Mouse (Mus musculus) liver, embryonic 16.5 days (tissue): ENCODE data around the gene 4930435E12Rik. TPM values are rescaled to one million over a fixed set of nuclear protein-coding genes. Genes with fewer than 3 reads are reported as not detected.

Experiments used
- ATAC-seq: fragments of 200-750 bp; cut with Nextera tagmentation; 2 replicates; pipeline ENCODE4 v1.8.0; 2017; ENCODE audit warnings: low read depth, mild to moderate bottlenecking, moderate number of reproducible peaks, moderate library complexity
- H3K27ac ChIP-seq: fragments of 300-500 bp; sonication (generic); 2 replicates; pipeline ENCODE4 v1.5.1; 2014; ENCODE audit warnings: mild to moderate bottlenecking, low read length
- H3K27me3 ChIP-seq: fragments of 300-500 bp; sonication (generic); 2 replicates; pipeline ENCODE4 v1.6.1; 2014; ENCODE audit warnings: low read depth, low read length, mixed read lengths; ENCODE audit not compliant: control insufficient read depth, insufficient read depth
- H3K36me3 ChIP-seq: fragments of 300-500 bp; sonication (generic); 2 replicates; pipeline ENCODE4 v1.6.1; 2014; ENCODE audit warnings: mild to moderate bottlenecking; ENCODE audit not compliant: control insufficient read depth, insufficient read depth
- H3K4me1 ChIP-seq: fragments of 300-500 bp; sonication (generic); 2 replicates; pipeline ENCODE4 v1.6.1; 2014; ENCODE audit warnings: low read depth, low read length, mixed read lengths; ENCODE audit not compliant: control insufficient read depth
- H3K4me2 ChIP-seq: fragments of 300-500 bp; sonication (generic); 2 replicates; pipeline ENCODE4 v1.6.1; 2014; ENCODE audit warnings: low read depth, low read length, mixed read lengths
- H3K4me3 ChIP-seq: fragments of 300-500 bp; sonication (generic); 2 replicates; pipeline ENCODE4 v1.5.1; 2014; ENCODE audit warnings: low read depth, mild to moderate bottlenecking, low read length
- H3K9ac ChIP-seq: fragments of 300-500 bp; sonication (generic); 2 replicates; pipeline ENCODE4 v1.6.1; 2014; ENCODE audit warnings: low read depth, low read length
- H3K9me3 ChIP-seq: fragments of 300-500 bp; sonication (generic); replicated peaks from 2 replicates; pipeline ENCODE4 v1.6.1; 2016; ENCODE audit warnings: low read length; ENCODE audit not compliant: control insufficient read depth
- WGBS: fragments of 180-500 bp; shearing (Covaris S2); extraction: QIAGEN DNeasy Blood & Tissue Kit; methylation state at CpG from one replicate; pipeline ENCODE4 v1.1.7; 2014; ENCODE audit not compliant: insufficient replicate concordance; 5-methylcytosine and 5-hydroxymethylcytosine counted together
- polyA plus RNA-seq: library from polyadenylated mRNA; unstranded; fragments of >200 nt; fragmentation: Nextera tagmentation; extraction: Ambion mirVana; gene quantifications from 2 replicates; pipeline ENCODE4 v1.2.1, GENCODE M21; 2015

The 4930435E12Rik gene
- polyA plus RNA-seq, 1 experiment from 2014 or later: not detected

- WGBS: 50% methylated on average over 6 of the region's 6 CpGs
- Histone ChIP-seq H3K4me3 (no peak overlapping the region), H3K9me3 (no peaks in the 10 kb centered on the region), H3K4me1 (no peaks in the 10 kb centered on the region), H3K27ac (no peak overlapping the region), H3K9ac (no peak overlapping the region), H3K27me3 (no peaks in the 10 kb centered on the region; the same call in 1 of the 2 replicates), H3K4me2 (no peak overlapping the region), H3K36me3 (no peaks in the 10 kb centered on the region)
- no peak for ATAC-seq
Measured at GRCm38 (mm10) chr16:38776342-38776741, 52.2 kb downstream of the 4930435E12Rik start.

- no peaks in the 10 kb centered on the region; the same call in 1 of the 2 replicates for H3K27me3 ChIP-seq
- WGBS: 50% methylated on average over 7 of the region's 7 CpGs
- H3K9ac ChIP-seq: no peak overlapping the region
- no peaks in the 10 kb centered on the region for H3K36me3 ChIP-seq
- no peaks in the 10 kb centered on the region for H3K9me3 ChIP-seq
- no peak for ATAC-seq
- H3K27ac ChIP-seq: no peak overlapping the region
- no peaks in the 10 kb centered on the region for H3K4me1 ChIP-seq
- no peak overlapping the region for H3K4me3 ChIP-seq
- no peak overlapping the region for H3K4me2 ChIP-seq
Measured at GRCm38 (mm10) chr16:38774964-38775746, 53.4 kb downstream of the 4930435E12Rik start.

GRCm38 (mm10) chr16:38772906-38773496 is 55.5 kb downstream of the 4930435E12Rik start:
- 17% methylated on average over 12 of the region's 12 CpGs for WGBS
- Histone ChIP-seq H3K9ac (no peak overlapping the region), H3K36me3 (no peaks in the 10 kb centered on the region), H3K27ac (no peak overlapping the region), H3K4me3 (no peak overlapping the region), H3K27me3 (no peaks in the 10 kb centered on the region; the same call in 1 of the 2 replicates), H3K4me2 (no peak overlapping the region), H3K4me1 (no peaks in the 10 kb centered on the region), H3K9me3 (no peaks in the 10 kb centered on the region)
- no peak for ATAC-seq

- 84% methylated on average over 6 of the region's 6 CpGs for WGBS
- Histone ChIP-seq H3K4me2 (no peak overlapping the region), H3K27me3 (no peaks in the 10 kb centered on the region; the same call in 1 of the 2 replicates), H3K9me3 (no peaks in the 10 kb centered on the region), H3K36me3 (no peaks in the 10 kb centered on the region), H3K4me3 (no peak overlapping the region), H3K9ac (no peak overlapping the region), H3K4me1 (no peaks in the 10 kb centered on the region), H3K27ac (no peak overlapping the region)
- no peak for ATAC-seq
Measured at GRCm38 (mm10) chr16:38771145-38771544, 57.4 kb downstream of the 4930435E12Rik start.

- H3K27me3 ChIP-seq: no peaks in the 10 kb centered on the region; the same call in 1 of the 2 replicates
- no peak overlapping the region for H3K4me3 ChIP-seq
- H3K4me2 ChIP-seq: no peak overlapping the region
- no peaks in the 10 kb centered on the region for H3K36me3 ChIP-seq
- no peaks in the 10 kb centered on the region for H3K9me3 ChIP-seq
- no peak for ATAC-seq
- H3K27ac ChIP-seq: no peak overlapping the region
- H3K4me1 ChIP-seq: no peaks in the 10 kb centered on the region
- 51% methylated on average over 9 of the region's 9 CpGs for WGBS
- no peak overlapping the region for H3K9ac ChIP-seq
Measured at GRCm38 (mm10) chr16:38769529-38769928, 59.0 kb downstream of the 4930435E12Rik start.

- Histone ChIP-seq H3K4me1 (no peaks in the 10 kb centered on the region), H3K4me3 (no peak overlapping the region), H3K36me3 (no peaks in the 10 kb centered on the region), H3K9me3 (no peaks in the 10 kb centered on the region), H3K27ac (no peak overlapping the region), H3K9ac (no peak overlapping the region), H3K27me3 (no peaks in the 10 kb centered on the region; the same call in 1 of the 2 replicates), H3K4me2 (no peak overlapping the region)
- no peak for ATAC-seq
- 65% methylated on average over 8 of the region's 8 CpGs for WGBS
Measured at GRCm38 (mm10) chr16:38768386-38768785, 60.2 kb downstream of the 4930435E12Rik start.

- no peak overlapping the region for H3K27ac ChIP-seq
- H3K4me1 ChIP-seq: no peaks in the 10 kb centered on the region
- H3K9ac ChIP-seq: no peak overlapping the region
- H3K27me3 ChIP-seq: no peaks in the 10 kb centered on the region; the same call in 1 of the 2 replicates
- no peak overlapping the region for H3K4me3 ChIP-seq
- no peak overlapping the region for H3K4me2 ChIP-seq
- H3K36me3 ChIP-seq: no peaks in the 10 kb centered on the region
- 60% methylated on average over 8 of the region's 8 CpGs for WGBS
- H3K9me3 ChIP-seq: no peaks in the 10 kb centered on the region
- no peak for ATAC-seq
Measured at GRCm38 (mm10) chr16:38767761-38768160, 60.8 kb downstream of the 4930435E12Rik start.

GRCm38 (mm10) chr16:38766671-38767070 is 61.9 kb downstream of the 4930435E12Rik start:
- Histone ChIP-seq H3K27me3 (no peaks in the 10 kb centered on the region), H3K9ac (no peak overlapping the region), H3K9me3 (no peaks in the 10 kb centered on the region), H3K27ac (no peak overlapping the region), H3K4me3 (no peak overlapping the region), H3K4me2 (no peak overlapping the region), H3K36me3 (no peaks in the 10 kb centered on the region), H3K4me1 (no peaks in the 10 kb centered on the region)
- no peak for ATAC-seq
- WGBS: 42% methylated on average over 3 of the region's 3 CpGs

GRCm38 (mm10) chr16:38763508-38763907 is 65.0 kb downstream of the 4930435E12Rik start:
- H3K36me3 ChIP-seq: no peaks in the 10 kb centered on the region
- no peaks in the 10 kb centered on the region for H3K4me1 ChIP-seq
- peak overlapping the region; percentile 37; the same call in 1 of the 2 replicates for H3K27ac ChIP-seq
- no peaks in the 10 kb centered on the region for H3K27me3 ChIP-seq
- no peak overlapping the region for H3K9ac ChIP-seq
- ATAC-seq: peak; percentile 45; the same call in 1 of the 2 replicates
- no peaks in the 10 kb centered on the region for H3K9me3 ChIP-seq
- WGBS: 34% methylated on average over 4 of the region's 4 CpGs
- no peak overlapping the region for H3K4me3 ChIP-seq
- H3K4me2 ChIP-seq: no peak overlapping the region
